Mouse (Mus musculus) small intestine, adult 2 months (tissue): ENCODE results near the gene Cdh13. TPM values are rescaled to one million over a fixed set of nuclear protein-coding genes. Genes with fewer than 3 reads are reported as not detected.

Source experiments
- H3K27ac ChIP-seq: fragments of 200-500 bp; 2 replicates; pipeline ENCODE4 v1.5.1; 2012; ENCODE audit warnings: low read depth, low read length, control low read depth, inconsistent platforms; ENCODE audit not compliant: insufficient read depth
- H3K27me3 ChIP-seq: fragments of 200-500 bp; 2 replicates; pipeline ENCODE4 v1.6.1; 2012; ENCODE audit warnings: mild to moderate bottlenecking, moderate library complexity, low read length, inconsistent platforms; ENCODE audit not compliant: control insufficient read depth, insufficient read depth
- H3K36me3 ChIP-seq: fragments of 200-500 bp; 2 replicates; pipeline ENCODE4 v1.6.1; 2012; ENCODE audit warnings: mild to moderate bottlenecking, low read length, control low read depth, inconsistent platforms; ENCODE audit not compliant: control insufficient read depth, insufficient read depth
- H3K4me1 ChIP-seq: fragments of 200-500 bp; 2 replicates; pipeline ENCODE4 v1.6.1; 2012; ENCODE audit warnings: low read length, inconsistent platforms, mixed read lengths; ENCODE audit not compliant: control insufficient read depth, insufficient read depth, insufficient read length
- H3K4me3 ChIP-seq: fragments of 200-500 bp; 2 replicates; pipeline ENCODE4 v1.5.1; 2012; ENCODE audit warnings: low read depth, mild to moderate bottlenecking, control low read depth, inconsistent platforms, low read length, moderate library complexity
- CTCF ChIP-seq: fragments of 200-500 bp; IDR thresholded peaks from 2 replicates; pipeline ENCODE4 v1.5.1; 2012; ENCODE audit warnings: low read depth, mild to moderate bottlenecking, control low read depth, inconsistent platforms, low read length, moderate library complexity, mixed read lengths; ENCODE audit not compliant: insufficient replicate concordance, insufficient read length; ENCODE audit errors: extremely low read depth
- POLR2A ChIP-seq: fragments of 200-500 bp; IDR thresholded peaks from 2 replicates; pipeline ENCODE4 v1.6.1; 2012; ENCODE audit warnings: low read depth, mild to moderate bottlenecking, control low read depth, inconsistent platforms, low read length, moderate library complexity
- WGBS: fragments of 180-500 bp; shearing (Covaris S2); methylation state at CpG from one replicate; pipeline ENCODE4 v1.1.7; 2018; 5-methylcytosine and 5-hydroxymethylcytosine counted together
- polyA plus RNA-seq: library from polyadenylated mRNA; depleted of rRNA; stranded (reverse); fragments of >200 nt; gene quantifications from 2 replicates; pipeline ENCODE4 v1.2.3, GENCODE M21; 2012

Cdh13 gene
- polyA plus RNA-seq, 1 experiment: 4.6 TPM

DNA sequence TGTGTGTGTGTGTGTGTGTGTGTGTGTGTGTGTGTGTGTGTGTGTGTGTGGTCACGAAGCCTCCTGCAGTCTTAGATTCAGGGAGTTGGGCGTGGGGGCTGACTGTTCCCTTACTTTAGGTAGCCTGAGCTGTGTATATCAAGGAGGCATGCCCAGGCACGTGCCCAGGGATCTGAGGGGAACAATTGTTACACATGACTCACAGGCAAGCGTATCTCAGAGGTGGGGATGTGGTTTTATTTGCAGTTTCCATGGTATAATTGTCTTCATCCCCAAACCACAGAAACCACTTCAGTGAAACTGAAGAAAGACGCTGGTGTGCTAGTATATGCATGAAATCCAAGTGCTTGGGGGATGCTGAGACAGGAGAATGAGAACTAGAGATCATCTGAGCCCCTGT is 546.8 kb downstream of the Cdh13 start:
- Histone ChIP-seq H3K27ac (no peak overlapping the region), H3K4me3 (no peak overlapping the region), H3K4me1 (no peaks in the 10 kb centered on the region), H3K36me3 (no peaks in the 10 kb centered on the region), H3K27me3 (no peaks in the 10 kb centered on the region)
- no peak for TF ChIP-seq CTCF
- TF ChIP-seq POLR2A: no peak
- WGBS: 43% methylated on average over 5 of the region's 5 CpGs

DNA sequence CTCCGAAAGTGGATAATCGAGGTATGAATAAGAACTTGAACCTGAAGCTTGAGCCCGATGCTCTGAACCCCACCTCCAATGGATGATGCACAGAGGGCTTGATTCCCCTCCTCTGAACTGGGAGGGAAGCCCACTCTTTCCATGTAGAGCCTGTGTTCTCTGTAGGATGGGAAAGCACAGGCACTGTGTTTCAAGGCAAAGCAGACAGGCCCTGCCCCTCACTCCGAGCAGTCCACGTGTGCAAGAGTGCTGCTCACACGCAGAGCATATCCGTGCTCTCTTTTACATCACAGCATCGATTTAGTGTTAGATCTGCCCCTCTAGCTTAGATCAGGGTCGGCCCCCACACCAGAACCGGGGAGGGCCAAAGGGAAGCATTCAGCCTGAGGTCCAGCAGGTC is 547.5 kb downstream of the Cdh13 start:
- Histone ChIP-seq H3K4me1 (no peaks in the 10 kb centered on the region), H3K27ac (no peak overlapping the region), H3K27me3 (no peaks in the 10 kb centered on the region), H3K4me3 (no peak overlapping the region), H3K36me3 (no peaks in the 10 kb centered on the region)
- TF ChIP-seq POLR2A (no peak), CTCF (no peak)
- whole genome bisulfite sequencing: 77% methylated on average over 10 of the region's 10 CpGs

DNA sequence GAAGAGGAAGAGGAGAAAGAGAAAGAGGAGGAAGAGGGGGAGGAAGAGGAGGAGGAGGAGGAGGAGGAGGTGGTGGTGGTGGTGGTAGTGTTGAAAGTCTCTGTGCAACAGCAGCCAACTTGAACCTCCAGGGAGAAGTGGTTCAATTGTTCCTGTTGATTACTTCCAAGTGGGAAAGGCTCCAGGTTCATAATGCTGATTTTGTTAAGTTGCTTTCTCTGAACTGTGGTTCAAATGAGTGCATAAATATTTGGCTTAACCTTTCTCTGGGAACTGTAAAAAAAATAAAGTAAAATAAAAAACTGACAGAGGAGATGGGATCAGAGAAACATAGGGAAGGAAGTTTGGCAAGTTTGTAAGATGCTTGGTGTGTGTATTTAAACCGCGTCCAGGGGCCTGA is 555.3 kb downstream of the Cdh13 start:
- no peak for TF ChIP-seq CTCF
- no peak for TF ChIP-seq POLR2A
- WGBS: 72% methylated on average over 2 of the region's 2 CpGs
- Histone ChIP-seq H3K36me3 (no peaks in the 10 kb centered on the region), H3K27ac (no peak overlapping the region), H3K4me1 (no peaks in the 10 kb centered on the region), H3K4me3 (no peak overlapping the region), H3K27me3 (no peaks in the 10 kb centered on the region)

DNA sequence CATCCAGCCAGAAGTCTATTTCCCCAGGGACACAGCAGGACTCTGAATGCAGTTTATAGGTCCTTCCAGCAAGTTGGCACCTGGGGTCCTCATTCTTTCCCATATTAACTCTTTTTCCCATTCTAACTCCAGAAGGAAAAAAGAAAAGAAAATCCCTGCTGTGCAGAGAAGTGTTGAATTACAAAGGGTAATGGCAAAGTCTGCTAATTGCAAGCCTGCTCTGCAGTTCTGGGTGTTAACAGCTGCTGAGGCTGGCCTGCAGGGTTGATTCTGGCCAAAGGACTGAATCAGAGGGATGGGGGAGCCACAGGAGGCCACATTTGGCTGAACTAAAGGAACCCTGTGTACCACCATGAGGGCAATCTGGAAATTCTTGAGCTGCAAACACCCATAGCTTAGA is 562.2 kb downstream of the Cdh13 start:
- Histone ChIP-seq H3K36me3 (no peaks in the 10 kb centered on the region), H3K4me3 (no peak overlapping the region), H3K27me3 (no peaks in the 10 kb centered on the region), H3K27ac (no peak overlapping the region), H3K4me1 (no peaks in the 10 kb centered on the region)
- TF ChIP-seq POLR2A: no peak
- TF ChIP-seq CTCF: no peak

DNA sequence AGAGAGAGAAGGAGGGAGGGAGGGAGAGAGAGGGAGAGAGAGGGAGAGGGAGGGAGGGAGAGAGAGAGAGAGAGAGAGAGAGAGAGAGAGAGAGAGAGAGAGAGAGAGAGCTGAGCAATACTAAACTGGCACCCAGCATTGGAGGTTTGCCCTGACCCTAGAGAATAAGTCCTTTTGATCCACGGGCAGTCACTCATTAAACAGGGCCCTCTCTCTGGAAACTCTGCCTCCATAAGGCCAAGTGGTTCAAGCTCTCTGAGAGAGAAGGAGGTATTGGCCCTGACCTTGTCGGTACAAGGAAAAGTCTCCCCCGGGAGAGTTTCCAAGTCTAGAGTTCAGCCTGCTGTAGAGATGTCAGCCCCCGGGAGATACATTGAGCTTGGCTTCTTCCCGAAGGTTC is 564.5 kb downstream of the Cdh13 start:
- WGBS: 61% methylated on average over 5 of the region's 5 CpGs
- no peak for TF ChIP-seq POLR2A
- TF ChIP-seq CTCF: no peak
- H3K4me3 ChIP-seq: no peak overlapping the region
- H3K4me1 ChIP-seq: no peaks in the 10 kb centered on the region
- no peaks in the 10 kb centered on the region for H3K27me3 ChIP-seq
- no peak overlapping the region for H3K27ac ChIP-seq
- no peaks in the 10 kb centered on the region for H3K36me3 ChIP-seq

DNA sequence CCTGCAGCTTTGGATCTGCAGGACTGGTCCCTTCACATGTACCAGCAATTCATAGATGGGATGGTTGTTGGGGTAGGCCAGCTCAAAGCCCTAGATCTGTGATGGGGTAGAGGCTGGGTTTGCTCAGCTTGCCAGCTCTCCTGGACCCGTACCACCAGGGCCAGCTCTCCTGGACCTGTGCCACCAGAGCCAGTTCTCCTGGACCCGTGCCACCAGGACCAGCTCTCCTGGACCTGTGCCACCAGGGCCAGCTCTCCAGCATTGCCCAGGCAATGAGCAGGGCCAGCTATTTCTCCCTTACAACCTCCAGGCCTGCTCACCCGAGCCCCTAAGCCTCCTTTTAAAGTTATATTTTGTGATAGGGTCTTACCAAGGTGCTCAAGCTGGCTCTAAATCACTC is 566.0 kb downstream of the Cdh13 start:
- TF ChIP-seq POLR2A (no peak), CTCF (no peak)
- Histone ChIP-seq H3K4me1 (no peaks in the 10 kb centered on the region), H3K36me3 (no peaks in the 10 kb centered on the region), H3K27me3 (no peaks in the 10 kb centered on the region), H3K27ac (no peak overlapping the region), H3K4me3 (no peak overlapping the region)
- WGBS: 66% methylated on average over 3 of the region's 3 CpGs

DNA sequence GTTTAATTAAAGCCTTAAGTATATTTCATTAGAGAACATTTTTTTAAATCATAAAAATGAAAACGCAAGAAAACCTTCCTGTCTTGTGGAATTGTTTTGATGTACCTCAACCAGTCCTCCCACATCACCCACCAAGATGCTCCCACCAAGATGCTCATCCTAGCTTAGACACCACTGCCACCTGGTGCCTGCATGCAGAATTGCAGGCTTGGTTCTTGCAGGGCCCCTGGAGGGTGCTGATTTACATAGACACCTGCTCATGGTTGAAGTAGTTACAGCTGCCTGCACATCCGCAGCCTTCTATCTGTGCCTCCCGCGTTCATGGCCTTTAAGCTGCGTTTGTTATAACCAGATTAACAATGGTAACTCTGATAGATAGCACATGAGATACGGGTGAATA is 566.8 kb downstream of the Cdh13 start:
- Histone ChIP-seq H3K4me1 (no peaks in the 10 kb centered on the region), H3K27me3 (no peaks in the 10 kb centered on the region), H3K36me3 (no peaks in the 10 kb centered on the region), H3K27ac (no peak overlapping the region), H3K4me3 (no peak overlapping the region)
- 32% methylated on average over 6 of the region's 6 CpGs for WGBS
- TF ChIP-seq POLR2A: no peak
- peak; percentile 59; the same call in 1 of the 2 replicates for TF ChIP-seq CTCF

DNA sequence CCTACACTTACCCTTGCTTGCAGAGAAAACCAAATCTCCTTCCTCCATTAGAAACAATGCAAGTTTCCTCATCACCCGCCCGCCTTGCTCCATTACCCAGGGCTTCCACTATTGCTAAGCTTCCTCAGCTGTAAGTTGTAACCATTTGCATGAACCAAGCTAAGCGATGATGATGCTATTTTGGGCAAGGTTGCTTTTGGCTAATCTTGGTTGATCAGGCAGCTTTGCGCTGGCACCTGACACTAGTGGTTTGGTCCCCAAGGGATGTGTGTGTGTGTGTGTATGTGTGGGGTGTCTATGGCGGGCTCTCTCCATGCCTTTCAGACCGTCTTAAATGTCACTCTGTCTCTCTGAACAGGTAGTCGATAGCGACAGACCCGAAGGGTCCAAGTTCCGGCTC is 567.8 kb downstream of the Cdh13 start:
- Histone ChIP-seq H3K27ac (no peak overlapping the region), H3K36me3 (no peaks in the 10 kb centered on the region), H3K4me1 (no peaks in the 10 kb centered on the region), H3K27me3 (no peaks in the 10 kb centered on the region), H3K4me3 (no peak overlapping the region)
- no peak for TF ChIP-seq POLR2A
- TF ChIP-seq CTCF: no peak
- WGBS: 91% methylated on average over 10 of the region's 10 CpGs
